Mouse (Mus musculus) heart, embryonic 16.5 days (tissue): ENCODE data around the gene Nags. TPM values are rescaled to one million over a fixed set of nuclear protein-coding genes. Genes with fewer than 3 reads are reported as not detected.

ENCODE experiments used
- ATAC-seq: fragments of 200-750 bp; cut with Nextera tagmentation; replicated peaks from 2 replicates; pipeline ENCODE4 v1.8.0; 2017; ENCODE audit warnings: moderate number of reproducible peaks; ENCODE audit not compliant: insufficient read depth, low FRiP score; ENCODE audit errors: extremely low read depth
- H3K27ac ChIP-seq: fragments of 300-500 bp; sonication (generic); 2 replicates; pipeline ENCODE4 v1.5.1; 2014; ENCODE audit warnings: mild to moderate bottlenecking, low read length, control low read depth, moderate library complexity
- H3K27me3 ChIP-seq: fragments of 300-500 bp; sonication (generic); 2 replicates; pipeline ENCODE4 v1.6.1; 2014; ENCODE audit warnings: low read length, mixed read lengths; ENCODE audit not compliant: control insufficient read depth, insufficient read depth
- H3K36me3 ChIP-seq: fragments of 300-500 bp; sonication (generic); 2 replicates; pipeline ENCODE4 v1.6.1; 2014; ENCODE audit not compliant: control insufficient read depth, insufficient read depth
- H3K4me1 ChIP-seq: fragments of 300-500 bp; sonication (generic); 2 replicates; pipeline ENCODE4 v1.6.1; 2014; ENCODE audit warnings: low read length, mixed read lengths; ENCODE audit not compliant: control insufficient read depth, insufficient read depth
- H3K4me2 ChIP-seq: fragments of 300-500 bp; sonication (generic); 2 replicates; pipeline ENCODE4 v1.6.1; 2014; ENCODE audit warnings: low read depth, mild to moderate bottlenecking, control low read depth, low read length
- H3K4me3 ChIP-seq: fragments of 300-500 bp; sonication (generic); 2 replicates; pipeline ENCODE4 v1.5.1; 2014; ENCODE audit warnings: mild to moderate bottlenecking, control low read depth, low read length
- H3K9ac ChIP-seq: fragments of 300-500 bp; sonication (generic); 2 replicates; pipeline ENCODE4 v1.6.1; 2014; ENCODE audit warnings: low read length, control low read depth
- H3K9me3 ChIP-seq: fragments of 300-500 bp; sonication (generic); replicated peaks from 2 replicates; pipeline ENCODE4 v1.6.1; 2016; ENCODE audit warnings: low read length; ENCODE audit not compliant: control insufficient read depth
- WGBS: fragments of 180-500 bp; shearing (Covaris S2); extraction: QIAGEN DNeasy Blood & Tissue Kit; methylation state at CpG from one replicate; pipeline ENCODE4 v1.1.7; 2014; 5-methylcytosine and 5-hydroxymethylcytosine counted together
- polyA plus RNA-seq: library from polyadenylated mRNA; unstranded; fragments of >200 nt; fragmentation: Nextera tagmentation; extraction: Ambion mirVana; gene quantifications from 2 replicates; pipeline ENCODE4 v1.2.1, GENCODE M21; 2015

Nags gene
- polyA plus RNA-seq, 1 experiment from 2014 or later: 0.14 TPM

DNA sequence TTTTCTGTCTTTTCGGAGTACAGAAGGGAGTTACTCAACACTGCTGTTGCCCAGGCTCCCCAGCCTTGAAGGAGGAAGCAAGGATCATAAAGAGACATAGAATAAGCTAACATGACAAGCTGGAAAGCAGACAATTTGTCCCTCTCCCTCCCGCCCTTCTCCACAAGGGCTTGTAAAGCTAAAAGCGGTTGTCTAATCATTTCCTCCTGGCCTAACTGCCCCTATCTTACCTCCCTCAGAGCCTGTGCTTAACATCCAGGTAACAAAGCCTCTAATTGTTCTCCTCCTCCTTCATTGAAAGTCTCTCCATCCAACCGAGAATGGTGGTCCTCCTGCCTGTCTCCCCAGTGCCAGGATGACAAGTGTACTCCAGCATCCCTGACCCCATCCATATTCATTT, 45.5 kb downstream of the Nags start:
- Histone ChIP-seq H3K9me3 (no peaks in the 10 kb centered on the region), H3K27me3 (no peaks in the 10 kb centered on the region), H3K4me2 (no peak overlapping the region), H3K27ac (no peak overlapping the region), H3K4me3 (no peak overlapping the region), H3K36me3 (peaks cover 13% of the 10 kb centered on the region), H3K9ac (no peak overlapping the region), H3K4me1 (peaks cover 9% of the 10 kb centered on the region)
- ATAC-seq: no peak
- WGBS: 51% methylated on average over 4 of the region's 4 CpGs

DNA sequence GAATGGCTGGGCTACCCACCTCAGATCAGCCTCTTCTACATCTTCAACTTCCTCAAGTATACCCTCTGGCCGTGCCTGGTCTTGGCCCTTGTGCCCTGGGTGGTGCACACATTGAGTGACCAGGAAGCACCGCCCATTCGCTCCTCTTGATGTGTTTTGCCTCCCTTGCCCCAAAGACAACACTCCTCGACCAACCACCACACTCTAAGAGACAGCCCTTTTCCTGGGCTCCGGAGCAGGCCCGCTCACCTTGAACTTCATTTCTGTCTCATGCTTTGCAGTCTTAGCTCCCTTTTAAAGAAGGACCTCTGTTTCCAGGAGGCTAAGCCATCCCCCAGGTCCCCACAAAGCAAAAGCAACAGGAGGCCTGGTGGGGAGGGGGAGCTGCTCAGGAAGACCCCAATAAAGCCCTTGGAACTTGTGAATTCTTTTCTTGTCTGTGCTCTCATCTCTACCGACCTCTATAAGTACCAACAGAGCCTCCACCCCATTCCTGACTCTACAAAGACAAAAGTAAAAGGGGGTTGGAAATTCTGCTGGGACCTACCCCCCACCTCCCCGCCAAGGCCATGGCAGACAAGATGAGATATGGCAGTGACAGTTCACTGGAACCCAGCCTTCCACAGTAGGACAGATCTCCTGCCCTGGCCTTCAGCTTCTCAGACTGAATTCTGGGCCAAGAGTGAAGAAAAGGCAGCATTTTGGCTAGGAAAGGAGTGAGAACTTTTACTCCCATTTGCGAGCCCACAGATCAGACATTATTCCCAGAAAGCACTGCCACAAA, 48.5 kb downstream of the Nags start:
- no peak overlapping the region for H3K4me2 ChIP-seq
- H3K36me3 ChIP-seq: peaks cover 37% of the 10 kb centered on the region
- H3K4me3 ChIP-seq: no peak overlapping the region
- H3K4me1 ChIP-seq: peaks cover 8% of the 10 kb centered on the region
- no peaks in the 10 kb centered on the region for H3K27me3 ChIP-seq
- ATAC-seq: no peak
- 82% methylated on average over 9 of the region's 9 CpGs for WGBS
- H3K9me3 ChIP-seq: no peaks in the 10 kb centered on the region
- H3K9ac ChIP-seq: no peak overlapping the region
- no peak overlapping the region for H3K27ac ChIP-seq

GRCm38 (mm10) chr11:102196018-102196797, 50.9 kb downstream of the Nags start:
- no peak overlapping the region for H3K4me2 ChIP-seq
- WGBS: 57% methylated on average over 21 of the region's 21 CpGs
- no peak overlapping the region for H3K27ac ChIP-seq
- no peak overlapping the region for H3K4me3 ChIP-seq
- no peaks in the 10 kb centered on the region for H3K9me3 ChIP-seq
- H3K9ac ChIP-seq: no peak overlapping the region
- H3K27me3 ChIP-seq: no peaks in the 10 kb centered on the region
- ATAC-seq: no peak
- H3K4me1 ChIP-seq: no peaks in the 10 kb centered on the region
- H3K36me3 ChIP-seq: peaks cover 53% of the 10 kb centered on the region

DNA sequence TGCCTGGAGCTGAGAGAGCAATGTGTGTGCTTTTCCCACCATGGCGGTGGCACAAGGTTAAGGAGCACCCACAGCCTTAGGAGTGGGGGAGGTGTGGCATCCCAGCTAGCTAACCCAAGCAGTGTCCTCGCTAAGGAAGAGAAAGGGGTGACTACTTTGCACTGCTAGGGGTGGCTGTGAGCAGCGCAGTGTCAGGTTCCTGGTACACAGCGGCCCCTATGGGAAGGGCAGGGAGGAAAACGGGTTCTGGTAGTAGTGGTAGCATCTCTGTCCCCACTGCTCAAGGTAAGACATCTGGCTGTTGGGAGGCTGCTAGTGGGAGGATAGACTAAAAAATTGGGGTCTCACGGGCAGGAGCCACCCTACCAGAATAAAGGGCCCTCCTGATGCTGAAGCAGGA, 52.9 kb downstream of the Nags start:
- Histone ChIP-seq H3K36me3 (peaks cover 61% of the 10 kb centered on the region), H3K4me2 (no peak overlapping the region), H3K9me3 (no peaks in the 10 kb centered on the region), H3K27me3 (no peaks in the 10 kb centered on the region), H3K27ac (no peak overlapping the region), H3K9ac (no peak overlapping the region), H3K4me1 (no peaks in the 10 kb centered on the region), H3K4me3 (no peak overlapping the region)
- WGBS: 63% methylated on average over 6 of the region's 6 CpGs
- ATAC-seq: no peak

Other genes starting within 250 kb of the Nags start
- 2.3 and 2.4 TPM in 2 replicates for gene Sost, start 178.5 kb upstream of the Nags start, polyA plus RNA-seq
- not detected in 2 replicates for gene Cfap97d1, start 161.2 kb upstream of the Nags start, polyA plus RNA-seq
- gene Dusp3, start 158.5 kb upstream of the Nags start, polyA plus RNA-seq: 57.3 and 58.8 TPM in 2 replicates
- gene Mpp3, start 117.1 kb upstream of the Nags start, polyA plus RNA-seq: 4.2 and 4.9 TPM in 2 replicates
- 11.6 TPM in 2 replicates for gene Cd300lg, start 104.0 kb upstream of the Nags start, polyA plus RNA-seq
- gene Mpp2, start 57.0 kb upstream of the Nags start, polyA plus RNA-seq: 6.6 and 9.1 TPM in 2 replicates
- not detected in 2 replicates for gene Ppy, start 44.2 kb upstream of the Nags start, polyA plus RNA-seq
- gene Pyy, start 37.7 kb upstream of the Nags start, polyA plus RNA-seq: not detected in 2 replicates
- 33.9 and 35.3 TPM in 2 replicates for gene Tmem101, start 10.9 kb downstream of the Nags start, polyA plus RNA-seq
- 60.5 and 77.2 TPM in 2 replicates for gene Lsm12, start 39.8 kb downstream of the Nags start, polyA plus RNA-seq
- gene G6pc3, start 44.1 kb downstream of the Nags start, polyA plus RNA-seq: 24.4 and 25.0 TPM in 2 replicates
- 86.7 and 96.4 TPM in 2 replicates for gene Hdac5, start 84.7 kb downstream of the Nags start, polyA plus RNA-seq
- 11.8 and 12.3 TPM in 2 replicates for gene BC030867, start 103.4 kb downstream of the Nags start, polyA plus RNA-seq
- gene Asb16, start 123.2 kb downstream of the Nags start, polyA plus RNA-seq: 0.08 and 0.09 TPM in 2 replicates
- gene Tmub2, start 139.4 kb downstream of the Nags start, polyA plus RNA-seq: 42.6 and 44.9 TPM in 2 replicates
- 7.1 and 9.1 TPM in 2 replicates for gene Atxn7l3, start 151.1 kb downstream of the Nags start, polyA plus RNA-seq
- 57.8 and 58.9 TPM in 2 replicates for gene Ubtf, start 174.2 kb downstream of the Nags start, polyA plus RNA-seq
- 14.9 TPM in 2 replicates for gene Slc4a1, start 220.7 kb downstream of the Nags start, polyA plus RNA-seq
- gene Rundc3a, start 247.9 kb downstream of the Nags start, polyA plus RNA-seq: 0.72 and 1.3 TPM in 2 replicates